Mouse (Mus musculus) embryonic facial prominence, embryonic 10.5 days (tissue): ENCODE measurements at regions not wholly inside any gene's neighbourhood (a gene's known extent, or its start where the extent isn't known, plus 50 kb on each side); places are given as distances from the start of the nearest gene placed in this dataset.

Source experiments
- DNase-seq: peaks from one replicate; pipeline ENCODE4 v3.0.0-alpha.2; 2017; ENCODE audit warnings: low spot score
- H3K27ac ChIP-seq: fragments of 300-500 bp; sonication (generic); replicated peaks from 2 replicates; pipeline ENCODE4 v1.5.1; 2016; ENCODE audit warnings: mild to moderate bottlenecking
- H3K27me3 ChIP-seq: fragments of 300-500 bp; sonication (generic); replicated peaks from 2 replicates; pipeline ENCODE4 v1.6.1; 2016; ENCODE audit warnings: low read depth, mild to moderate bottlenecking; ENCODE audit not compliant: poor library complexity, severe bottlenecking
- H3K36me3 ChIP-seq: fragments of 300-500 bp; sonication (generic); replicated peaks from 2 replicates; pipeline ENCODE4 v1.6.1; 2016; ENCODE audit warnings: mild to moderate bottlenecking, moderate library complexity
- H3K4me1 ChIP-seq: fragments of 300-500 bp; sonication (generic); 2 replicates; pipeline ENCODE4 v1.6.1; 2016
- H3K4me3 ChIP-seq: fragments of 300-500 bp; sonication (generic); 2 replicates; pipeline ENCODE4 v1.5.1; 2016; ENCODE audit warnings: mild to moderate bottlenecking, moderate library complexity
- H3K9me3 ChIP-seq: fragments of 300-500 bp; sonication (generic); 2 replicates; pipeline ENCODE4 v1.6.1; 2016; ENCODE audit warnings: mild to moderate bottlenecking
- WGBS: fragments of 180-500 bp; shearing (Covaris S2); methylation state at CpG from one replicate; pipeline ENCODE4 v1.1.7; 2016; 5-methylcytosine and 5-hydroxymethylcytosine counted together

GRCm38 (mm10) chr6:89012998-89013689 lies 111.1 kb downstream of the Tpra1 start:
- Histone ChIP-seq H3K9me3 (no peaks in the 10 kb centered on the region), H3K27me3 (peaks cover 38% of the 10 kb centered on the region), H3K27ac (peak overlapping the region; percentile 72), H3K36me3 (no peaks in the 10 kb centered on the region), H3K4me1 (peaks cover 52% of the 10 kb centered on the region), H3K4me3 (no peak overlapping the region)
- 45% methylated on average over 12 of the region's 12 CpGs for WGBS
- DNase-seq: peak; percentile 67

GRCm38 (mm10) chr6:89013690-89014061 lies 111.6 kb downstream of the Tpra1 start:
- Histone ChIP-seq H3K27ac (peak overlapping the region; percentile 72), H3K4me3 (no peak overlapping the region), H3K36me3 (no peaks in the 10 kb centered on the region), H3K27me3 (peaks cover 36% of the 10 kb centered on the region), H3K4me1 (peaks cover 46% of the 10 kb centered on the region), H3K9me3 (no peaks in the 10 kb centered on the region)
- no peak for DNase-seq
- 56% methylated on average over 8 of the region's 8 CpGs for WGBS

DNA sequence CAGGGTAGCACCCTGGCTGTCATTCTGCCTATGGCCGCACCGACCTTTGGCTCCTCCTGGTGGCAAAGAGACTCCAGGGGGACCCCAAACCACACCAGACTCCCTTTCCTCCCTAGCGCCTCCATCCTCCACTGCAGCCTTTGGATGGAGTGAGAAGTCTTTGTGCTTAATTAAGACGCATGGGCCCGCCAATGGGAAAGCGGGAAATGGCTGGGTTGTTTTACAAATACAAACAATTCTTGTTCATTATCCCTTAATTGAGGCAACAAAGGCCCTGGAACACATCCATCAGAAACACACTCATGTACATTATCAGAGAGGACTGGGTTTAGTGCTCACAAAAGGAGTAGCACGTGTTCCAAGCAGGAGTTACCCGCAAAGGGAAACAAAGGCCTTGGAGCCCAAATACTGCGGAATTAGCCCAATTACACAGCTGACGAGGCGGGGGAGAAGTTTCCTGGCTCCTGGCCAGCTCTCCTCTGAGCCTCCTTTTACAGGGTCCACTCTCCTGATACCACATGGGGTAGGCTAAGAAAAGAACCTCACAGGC lies 122.1 kb downstream of the Tpra1 start:
- no peak for DNase-seq
- no peak overlapping the region for H3K4me3 ChIP-seq
- no peak overlapping the region for H3K27ac ChIP-seq
- H3K4me1 ChIP-seq: peaks cover 12% of the 10 kb centered on the region; the same call in 1 of the 2 replicates
- peaks cover 41% of the 10 kb centered on the region for H3K27me3 ChIP-seq
- H3K9me3 ChIP-seq: no peaks in the 10 kb centered on the region
- 29% methylated on average over 11 of the region's 11 CpGs for WGBS
- no peaks in the 10 kb centered on the region for H3K36me3 ChIP-seq

- no peak overlapping the region for H3K27ac ChIP-seq
- H3K9me3 ChIP-seq: no peaks in the 10 kb centered on the region
- H3K27me3 ChIP-seq: no peaks in the 10 kb centered on the region; the same call in none of the 2 replicates
- 50% methylated on average over 5 of the region's 5 CpGs for WGBS
- peaks cover 29% of the 10 kb centered on the region for H3K4me1 ChIP-seq
- no peaks in the 10 kb centered on the region for H3K36me3 ChIP-seq
- no peak overlapping the region for H3K4me3 ChIP-seq
- no peak for DNase-seq
These were observed 131.6 kb downstream of the Tpra1 start for GRCm38 (mm10) chr6:89033433-89034298.

DNA sequence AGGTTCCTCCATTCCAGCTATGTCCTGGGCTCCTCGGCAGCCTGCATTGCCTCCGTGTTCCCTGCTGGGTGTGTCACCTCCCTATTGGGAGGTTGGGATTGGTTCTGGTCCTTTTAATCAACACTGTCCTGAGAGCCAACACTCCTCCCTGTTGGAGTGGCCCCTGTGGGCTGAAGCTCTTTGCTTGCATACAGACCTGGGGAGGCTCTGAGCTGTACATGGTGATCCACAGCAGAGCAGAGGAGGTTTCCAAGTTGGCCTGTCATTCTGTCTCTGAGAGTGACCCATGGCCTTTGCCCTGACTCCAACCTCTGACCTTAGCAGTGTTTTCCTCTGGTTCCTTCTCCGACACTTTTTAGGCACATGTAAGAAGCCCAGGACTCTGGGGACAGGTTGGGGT lies 132.4 kb downstream of the Tpra1 start:
- H3K27me3 ChIP-seq: no peaks in the 10 kb centered on the region; the same call in none of the 2 replicates

GRCm38 (mm10) chr6:89035061-89035835 lies 133.2 kb downstream of the Tpra1 start:
- DNase-seq: no peak
- WGBS: 58% methylated on average over 13 of the region's 13 CpGs
- Histone ChIP-seq H3K9me3 (no peaks in the 10 kb centered on the region), H3K4me3 (no peak overlapping the region), H3K36me3 (no peaks in the 10 kb centered on the region), H3K27me3 (no peaks in the 10 kb centered on the region; the same call in none of the 2 replicates), H3K27ac (peak overlapping the region; percentile 57), H3K4me1 (peaks cover 29% of the 10 kb centered on the region)

More for the DNA sequence above, 132.4 kb downstream of the Tpra1 start:
- no peaks in the 10 kb centered on the region for H3K9me3 ChIP-seq
- peaks cover 29% of the 10 kb centered on the region for H3K4me1 ChIP-seq
- H3K4me3 ChIP-seq: no peak overlapping the region
- no peak overlapping the region for H3K27ac ChIP-seq
- DNase-seq: no peak
- WGBS: 50% methylated on average over 3 of the region's 3 CpGs
- H3K36me3 ChIP-seq: no peaks in the 10 kb centered on the region

GRCm38 (mm10) chr6:89035836-89036156 lies 133.7 kb downstream of the Tpra1 start:
- no peaks in the 10 kb centered on the region for H3K36me3 ChIP-seq
- no peak overlapping the region for H3K4me3 ChIP-seq
- H3K27me3 ChIP-seq: no peaks in the 10 kb centered on the region; the same call in none of the 2 replicates
- no peak for DNase-seq
- peaks cover 29% of the 10 kb centered on the region for H3K4me1 ChIP-seq
- 56% methylated on average over 4 of the region's 4 CpGs for WGBS
- no peaks in the 10 kb centered on the region for H3K9me3 ChIP-seq
- H3K27ac ChIP-seq: peak overlapping the region; percentile 57

GRCm38 (mm10) chr6:89037392-89037791 lies 135.3 kb downstream of the Tpra1 start:
- H3K27ac ChIP-seq: no peak overlapping the region

GRCm38 (mm10) chr6:89037901-89038300 lies 135.8 kb downstream of the Tpra1 start:
- no peaks in the 10 kb centered on the region for H3K36me3 ChIP-seq
- H3K9me3 ChIP-seq: no peaks in the 10 kb centered on the region
- no peak overlapping the region for H3K27ac ChIP-seq
- H3K27me3 ChIP-seq: no peaks in the 10 kb centered on the region; the same call in none of the 2 replicates
- no peak overlapping the region for H3K4me3 ChIP-seq
- peaks cover 42% of the 10 kb centered on the region for H3K4me1 ChIP-seq
- WGBS: 67% methylated on average over 7 of the region's 7 CpGs
- DNase-seq: no peak

More at GRCm38 (mm10) chr6:89037392-89037791, 135.3 kb downstream of the Tpra1 start:
- WGBS: 39% methylated on average over 2 of the region's 2 CpGs
- H3K9me3 ChIP-seq: no peaks in the 10 kb centered on the region
- no peak overlapping the region for H3K4me3 ChIP-seq
- no peaks in the 10 kb centered on the region for H3K36me3 ChIP-seq
- DNase-seq: no peak
- peaks cover 37% of the 10 kb centered on the region for H3K4me1 ChIP-seq
- H3K27me3 ChIP-seq: no peaks in the 10 kb centered on the region; the same call in none of the 2 replicates

GRCm38 (mm10) chr6:89040919-89041318 lies 138.9 kb downstream of the Tpra1 start:
- H3K36me3 ChIP-seq: no peaks in the 10 kb centered on the region
- WGBS: 88% methylated on average over 4 of the region's 4 CpGs
- no peaks in the 10 kb centered on the region; the same call in none of the 2 replicates for H3K27me3 ChIP-seq
- H3K9me3 ChIP-seq: no peaks in the 10 kb centered on the region
- H3K4me3 ChIP-seq: no peak overlapping the region
- H3K27ac ChIP-seq: no peak overlapping the region; the same call in 1 of the 2 replicates
- peaks cover 20% of the 10 kb centered on the region for H3K4me1 ChIP-seq
- DNase-seq: no peak

DNA sequence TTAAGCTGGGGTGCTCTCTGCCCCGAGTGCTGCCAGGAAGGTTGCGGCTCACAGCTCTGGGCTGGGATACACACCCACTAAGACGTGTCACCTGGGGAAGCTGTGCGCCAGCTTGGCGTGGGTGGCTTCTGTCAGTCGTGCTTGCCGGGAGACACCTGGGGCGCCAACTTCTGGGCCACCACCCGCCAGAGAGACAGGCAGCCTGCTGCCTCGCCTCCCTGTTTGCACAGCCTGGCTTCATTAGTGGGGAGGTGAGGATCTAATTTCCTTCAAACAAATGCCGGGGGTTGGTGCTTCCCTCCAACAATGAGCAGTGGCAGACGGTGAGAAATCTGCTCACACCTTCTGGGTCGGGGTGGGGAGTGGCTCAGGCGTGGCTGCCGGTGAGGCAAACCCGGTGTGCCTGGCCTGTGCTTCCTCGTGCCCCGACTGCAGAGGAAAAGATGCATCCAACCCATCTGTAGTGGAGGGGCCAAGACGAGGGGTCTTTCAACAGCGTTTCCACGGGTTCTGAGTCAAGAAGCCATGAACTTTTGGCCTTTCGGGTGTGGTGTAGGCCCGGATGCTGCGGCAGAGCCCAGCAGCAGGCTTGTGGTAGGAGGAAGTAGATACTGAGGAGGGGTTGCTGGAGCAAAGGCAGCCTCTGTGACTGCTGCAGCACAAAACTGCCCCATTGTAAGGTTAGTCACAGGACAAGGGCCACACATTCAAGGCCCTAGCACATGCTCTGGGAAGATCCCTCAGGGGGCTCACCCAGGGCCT lies 140.6 kb downstream of the Tpra1 start:
- no peak overlapping the region for H3K4me3 ChIP-seq
- DNase-seq: peak; percentile 39
- no peaks in the 10 kb centered on the region; the same call in 1 of the 2 replicates for H3K27me3 ChIP-seq
- 0 out of 2 replicates have a peak overlapping the region, but pooled peaks have one; percentile 5 for H3K27ac ChIP-seq
- H3K4me1 ChIP-seq: peaks cover 18% of the 10 kb centered on the region
- H3K36me3 ChIP-seq: no peaks in the 10 kb centered on the region
- 51% methylated on average over 24 of the region's 24 CpGs for WGBS
- no peaks in the 10 kb centered on the region for H3K9me3 ChIP-seq
